Mouse (Mus musculus): ENCODE data around the gene Clptm1l.

The Clptm1l gene

GRCm38 (mm10) chr13:73658953-73659352 lies 55.1 kb downstream of the Clptm1l start:
- DNase-seq (ENCODE audit: inconsistent age in 2 of 2, low spot score in 1 of 2), result no peak

- peak in 1 of 2 experiments; percentile 21 for DNase-seq (ENCODE audit: inconsistent age in 2 of 2, low spot score in 1 of 2)
Observed at GRCm38 (mm10) chr13:73660163-73660695, 56.4 kb downstream of the Clptm1l start.
